Mouse (Mus musculus) E14TG2a.4 (cell line): ENCODE measurements around the gene Fam20b.
A peak's percentile ranks its signal among the peaks of the same experiment; 100 is the strongest.

Experiments used
- CTCF ChIP-seq: conservative IDR thresholded peaks from 2 replicates; pipeline ENCODE4 v1.5.1; 2014; ENCODE audit warnings: low read length
- POU5F1 ChIP-seq: IDR thresholded peaks from 2 replicates; pipeline ENCODE4 v1.6.1; 2014; ENCODE audit warnings: low read length, borderline replicate concordance

DNA sequence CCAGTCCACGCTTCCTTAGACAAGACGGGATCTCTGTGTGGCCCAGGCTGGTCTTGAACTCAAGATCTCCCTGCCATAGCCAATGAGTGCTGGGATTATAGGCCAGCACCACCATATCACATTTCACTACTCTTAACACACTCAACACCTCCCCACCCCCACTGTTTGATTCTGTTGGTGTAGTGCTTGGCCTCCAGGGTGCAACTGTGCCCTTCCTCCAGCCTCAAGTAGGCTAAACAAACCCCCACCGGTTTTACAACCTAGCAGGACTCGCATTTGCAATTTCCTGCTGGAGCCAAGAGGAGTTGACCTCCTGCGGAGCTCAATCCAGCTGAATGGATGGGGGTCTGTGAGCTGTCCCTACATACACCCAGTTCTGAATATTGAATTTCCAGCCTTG, 50.3 kb downstream of the Fam20b start:
- no peak for TF ChIP-seq CTCF
- TF ChIP-seq POU5F1 = 0 out of 2 replicates have a peak, but pooled peaks have one; percentile 18
